Mouse (Mus musculus) MEL (cell line): ENCODE measurements at regions not wholly inside any gene's neighbourhood (a gene's known extent, or its start where the extent isn't known, plus 50 kb on each side); places are given as distances from the start of the nearest gene placed in this dataset.

Source experiments
- DNase-seq: peaks from one replicate; pipeline ENCODE4 v3.0.0; 2011; ENCODE audit warnings: low read depth, low spot score
- H3K27ac ChIP-seq: 2 replicates; pipeline ENCODE4 v1.5.1; 2012; ENCODE audit warnings: low read depth, mild to moderate bottlenecking, control low read depth, low read length, moderate library complexity; ENCODE audit not compliant: control insufficient read depth
- H3K27me3 ChIP-seq, 2 experiments: fragments of 150-350 bp in 1 of 2; sonication (generic) in 1 of 2; 2 replicates each; pipeline ENCODE4 v1.6.1; 2012; ENCODE audit warnings: low read length in 2 of 2, mild to moderate bottlenecking in 2 of 2, improper control_type of control experiment in 1 of 2, moderate library complexity in 1 of 2; ENCODE audit not compliant: insufficient read depth in 2 of 2, control insufficient read depth in 1 of 2
- H3K36me3 ChIP-seq, 2 experiments: 2 replicates each; pipeline ENCODE4 v1.6.1; 2012 to 2014; ENCODE audit warnings: low read length in 2 of 2, improper control_type of control experiment in 1 of 2, inconsistent platforms in 1 of 2, mild to moderate bottlenecking in 1 of 2; ENCODE audit not compliant: insufficient read depth in 2 of 2, control insufficient read depth in 1 of 2
- H3K4me1 ChIP-seq, 2 experiments: fragments of 150-350 bp in 1 of 2; sonication (generic) in 1 of 2; 2 replicates each; pipeline ENCODE4 v1.6.1; 2012; ENCODE audit warnings: low read length in 2 of 2, improper control_type of control experiment in 1 of 2, mild to moderate bottlenecking in 1 of 2; ENCODE audit not compliant: insufficient read depth in 2 of 2, control insufficient read depth in 1 of 2
- H3K4me3 ChIP-seq, 2 experiments: fragments of 150-350 bp in 1 of 2; sonication (generic) in 1 of 2; 2 replicates each; pipeline ENCODE4 v1.5.1; 2012; ENCODE audit warnings: low read depth in 2 of 2, low read length in 2 of 2, mild to moderate bottlenecking in 2 of 2, moderate library complexity in 2 of 2, control low read depth in 1 of 2, improper control_type of control experiment in 1 of 2; ENCODE audit not compliant: control insufficient read depth in 1 of 2, insufficient read depth in 1 of 2
- H3K79me2 ChIP-seq: 2 replicates; pipeline ENCODE4 v1.6.1; 2012; ENCODE audit warnings: mild to moderate bottlenecking, low read length, moderate library complexity; ENCODE audit not compliant: control insufficient read depth, poor library complexity, insufficient read depth
- H3K9ac ChIP-seq: 2 replicates; pipeline ENCODE4 v1.6.1; 2012; ENCODE audit warnings: low read depth, mild to moderate bottlenecking, control low read depth, low read length, moderate library complexity; ENCODE audit not compliant: control insufficient read depth, poor library complexity, severe bottlenecking
- H3K9me3 ChIP-seq: fragments of 150-350 bp; sonication (generic); replicated peaks from 2 replicates; pipeline ENCODE4 v1.6.1; 2012; ENCODE audit warnings: mild to moderate bottlenecking, low read length, improper control_type of control experiment, moderate library complexity; ENCODE audit not compliant: insufficient read depth
- CHD1 ChIP-seq: IDR thresholded peaks from 2 replicates; pipeline ENCODE4 v1.6.1; 2012; ENCODE audit warnings: low read depth, mild to moderate bottlenecking, inconsistent platforms, low read length, improper control_type of control experiment
- CHD2 ChIP-seq: IDR thresholded peaks from 2 replicates; pipeline ENCODE4 v1.6.1; 2011; ENCODE audit warnings: low read length, improper control_type of control experiment
- ELF1 ChIP-seq: IDR thresholded peaks from 2 replicates; pipeline ENCODE4 v1.6.1; 2014; ENCODE audit warnings: low read depth, mild to moderate bottlenecking, inconsistent platforms, low read length, improper control_type of control experiment, moderate library complexity
- ETS1 ChIP-seq: IDR thresholded peaks from 2 replicates; pipeline ENCODE4 v1.6.1; 2012; ENCODE audit warnings: low read depth, mild to moderate bottlenecking, inconsistent platforms, low read length, improper control_type of control experiment, moderate library complexity
- GABPA ChIP-seq: IDR thresholded peaks from 2 replicates; pipeline ENCODE4 v1.6.1; 2012; ENCODE audit warnings: low read depth, mild to moderate bottlenecking, inconsistent platforms, low read length, improper control_type of control experiment, moderate library complexity
- HCFC1 ChIP-seq: IDR thresholded peaks from 2 replicates; pipeline ENCODE4 v1.6.1; 2012; ENCODE audit warnings: low read depth, mild to moderate bottlenecking, inconsistent platforms, low read length, improper control_type of control experiment, moderate library complexity
- MAFK ChIP-seq: IDR thresholded peaks from 2 replicates; pipeline ENCODE4 v1.6.1; 2011; ENCODE audit warnings: low read depth, mild to moderate bottlenecking, low read length, improper control_type of control experiment, borderline replicate concordance
- MAX ChIP-seq: IDR thresholded peaks from 2 replicates; pipeline ENCODE4 v1.6.1; 2011; ENCODE audit warnings: low read length, improper control_type of control experiment
- MAZ ChIP-seq: IDR thresholded peaks from 2 replicates; pipeline ENCODE4 v1.6.1; 2012; ENCODE audit warnings: low read depth, mild to moderate bottlenecking, inconsistent platforms, low read length, improper control_type of control experiment
- MYB ChIP-seq: IDR thresholded peaks from 2 replicates; pipeline ENCODE4 v1.6.1; 2011; ENCODE audit warnings: mild to moderate bottlenecking, low read depth, low read length, improper control_type of control experiment
- NRF1 ChIP-seq: IDR thresholded peaks from 2 replicates; pipeline ENCODE4 v1.6.1; 2014; ENCODE audit warnings: low read depth, mild to moderate bottlenecking, inconsistent platforms, low read length, improper control_type of control experiment, moderate library complexity; ENCODE audit not compliant: poor library complexity, insufficient read depth, severe bottlenecking
- POLR2AphosphoS5 ChIP-seq: IDR thresholded peaks from 2 replicates; pipeline ENCODE4 v1.6.1; 2012; ENCODE audit warnings: low read depth, borderline replicate concordance, mild to moderate bottlenecking, inconsistent platforms, low read length, moderate library complexity, mixed read lengths
- RCOR1 ChIP-seq: IDR thresholded peaks from 2 replicates; pipeline ENCODE4 v1.6.1; 2012; ENCODE audit warnings: low read depth, mild to moderate bottlenecking, inconsistent platforms, low read length, improper control_type of control experiment
- SIN3A ChIP-seq: IDR thresholded peaks from 2 replicates; pipeline ENCODE4 v1.6.1; 2012; ENCODE audit warnings: low read length, improper control_type of control experiment, inconsistent platforms
- SMC3 ChIP-seq: IDR thresholded peaks from 2 replicates; pipeline ENCODE4 v1.6.1; 2011; ENCODE audit warnings: low read depth, low read length, improper control_type of control experiment
- TAL1 ChIP-seq: IDR thresholded peaks from 2 replicates; pipeline ENCODE4 v1.6.1; 2012; ENCODE audit warnings: mild to moderate bottlenecking, inconsistent platforms, low read length, moderate library complexity, mixed read lengths
- TBP ChIP-seq: IDR thresholded peaks from 2 replicates; pipeline ENCODE4 v1.8.0; 2011; ENCODE audit warnings: low read depth, low read length, improper control_type of control experiment
- UBTF ChIP-seq: IDR thresholded peaks from 2 replicates; pipeline ENCODE4 v1.6.1; 2012; ENCODE audit warnings: low read depth, mild to moderate bottlenecking, inconsistent platforms, low read length, improper control_type of control experiment, moderate library complexity, borderline replicate concordance; ENCODE audit not compliant: insufficient read depth
- USF2 ChIP-seq, 2 experiments: IDR thresholded peaks; 2 replicates each; pipeline ENCODE4 v1.6.1; 2011 to 2012; ENCODE audit warnings: improper control_type of control experiment in 2 of 2, low read length in 2 of 2, borderline replicate concordance in 1 of 2, inconsistent platforms in 1 of 2, low read depth in 1 of 2, mild to moderate bottlenecking in 1 of 2; ENCODE audit not compliant: insufficient read depth in 1 of 2
- ZNF384 ChIP-seq: IDR thresholded peaks from 2 replicates; pipeline ENCODE4 v1.6.1; 2012; ENCODE audit warnings: low read depth, mild to moderate bottlenecking, inconsistent platforms, low read length, improper control_type of control experiment

DNA sequence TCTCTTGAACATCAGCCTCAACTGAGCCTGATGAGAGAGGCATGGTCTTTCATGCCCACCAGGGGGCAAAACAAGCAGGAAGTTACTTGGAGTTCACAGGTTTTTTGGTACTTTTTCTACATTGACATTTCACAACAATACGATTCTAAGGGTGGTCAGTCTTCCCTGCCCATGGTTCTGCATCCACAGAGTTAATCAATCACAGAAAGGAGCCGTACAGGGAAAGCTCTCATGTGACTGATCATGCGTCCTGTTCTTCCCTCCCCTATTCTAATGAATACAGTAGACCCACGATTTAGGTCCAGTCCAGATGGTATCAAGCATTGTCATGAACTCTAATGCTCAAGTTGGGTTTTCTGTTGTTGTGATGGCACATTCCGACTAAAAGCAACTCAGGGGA lies 115.6 kb upstream of the Cyyr1 start:
- Histone ChIP-seq H3K27ac (no peak overlapping the region), H3K9ac (no peak overlapping the region), H3K79me2 (no peaks in the 10 kb centered on the region), H3K4me3 (no peak overlapping the region), H3K4me1 (no peaks in the 10 kb centered on the region), H3K36me3 (no peaks in the 10 kb centered on the region), H3K27me3 (no peaks in the 10 kb centered on the region), H3K9me3 (no peaks in the 10 kb centered on the region)
- no peak for TF ChIP-seq ZNF384
- no peak for TF ChIP-seq HCFC1
- TF ChIP-seq POLR2AphosphoS5, result no peak
- no peak for TF ChIP-seq SIN3A
- TF ChIP-seq GABPA, result no peak
- TF ChIP-seq ETS1, result no peak
- no peak for TF ChIP-seq MAFK
- no peak for TF ChIP-seq MAZ
- no peak for TF ChIP-seq NRF1
- no peak for TF ChIP-seq TBP
- TF ChIP-seq CHD2, result no peak
- TF ChIP-seq UBTF, result no peak
- TF ChIP-seq TAL1, result no peak
- TF ChIP-seq MYB, result no peak
- TF ChIP-seq MAX, result no peak
- no peak for TF ChIP-seq ELF1
- TF ChIP-seq CHD1, result no peak
- TF ChIP-seq RCOR1, result no peak
- DNase-seq, result no peak

DNA sequence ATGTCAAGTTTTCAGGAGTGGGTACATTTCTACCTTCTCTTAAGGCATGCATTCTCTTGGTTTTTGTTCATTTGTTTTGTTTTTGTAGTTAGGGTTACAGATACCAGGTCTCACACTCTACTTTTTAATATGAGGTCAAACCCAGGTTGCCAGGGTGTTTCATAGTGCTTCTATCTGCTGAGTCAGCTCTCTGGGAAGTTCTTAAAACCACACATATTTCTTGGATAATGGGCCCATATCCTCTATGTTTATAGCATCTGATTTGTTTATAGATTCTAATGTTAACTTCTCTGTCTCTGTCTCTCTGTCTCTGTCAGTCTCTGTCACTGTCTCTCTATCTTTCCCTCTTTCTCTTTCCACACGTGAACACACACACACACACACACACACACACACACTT lies 114.6 kb upstream of the Cyyr1 start:
- TF ChIP-seq USF2 (IDR thresholded peaks at IDR 0.05; ENCODE audit: borderline replicate concordance in 1 of 2, insufficient read depth in 1 of 2, low read depth in 1 of 2, low read length in 2 of 2), result no peak
- no peak for TF ChIP-seq TBP
- TF ChIP-seq SMC3, result no peak
- no peak for TF ChIP-seq MYB
- H3K9ac ChIP-seq, result no peak overlapping the region
- no peak overlapping the region for H3K4me3 ChIP-seq
- H3K9me3 ChIP-seq, result no peaks in the 10 kb centered on the region
- no peaks in the 10 kb centered on the region for H3K79me2 ChIP-seq
- no peaks in the 10 kb centered on the region for H3K4me1 ChIP-seq
- DNase-seq, result no peak
- no peaks in the 10 kb centered on the region for H3K36me3 ChIP-seq
- H3K27ac ChIP-seq, result no peak overlapping the region
- no peaks in the 10 kb centered on the region for H3K27me3 ChIP-seq
